Mouse (Mus musculus) liver, adult 2 months (tissue): ENCODE results near the gene Coro2b. TPM values are rescaled to one million over a fixed set of nuclear protein-coding genes. Genes with fewer than 3 reads are reported as not detected.

Experiments used
- DNase-seq: peaks from one replicate; pipeline ENCODE4 v3.0.0-alpha.2; 2011; ENCODE audit warnings: low read depth, low spot score; ENCODE audit errors: extremely low read depth
- H3K27ac ChIP-seq: fragments of 200-500 bp; replicated peaks from 2 replicates; pipeline ENCODE4 v1.5.1; 2012; ENCODE audit warnings: low read depth, mild to moderate bottlenecking, control low read depth, inconsistent platforms, low read length; ENCODE audit not compliant: insufficient read depth
- H3K27me3 ChIP-seq: fragments of 200-500 bp; 2 replicates; pipeline ENCODE4 v1.6.1; 2012; ENCODE audit warnings: mild to moderate bottlenecking, moderate library complexity, low read length, inconsistent platforms; ENCODE audit not compliant: control insufficient read depth, insufficient read depth
- H3K36me3 ChIP-seq: fragments of 200-500 bp; 2 replicates; pipeline ENCODE4 v1.6.1; 2012; ENCODE audit warnings: low read length, inconsistent platforms; ENCODE audit not compliant: control insufficient read depth, insufficient read depth
- H3K4me1 ChIP-seq: fragments of 200-500 bp; 2 replicates; pipeline ENCODE4 v1.6.1; 2011; ENCODE audit warnings: low read length; ENCODE audit not compliant: control insufficient read depth, insufficient read depth
- H3K4me3 ChIP-seq: fragments of 200-500 bp; 2 replicates; pipeline ENCODE4 v1.5.1; 2011; ENCODE audit warnings: low read depth, mild to moderate bottlenecking, control low read depth, low read length, moderate library complexity; ENCODE audit not compliant: insufficient read depth
- H3K79me2 ChIP-seq: fragments of 200-500 bp; 2 replicates; pipeline ENCODE4 v1.6.1; 2012; ENCODE audit warnings: inconsistent platforms, mild to moderate bottlenecking, low read length, moderate library complexity; ENCODE audit not compliant: control insufficient read depth, insufficient read depth
- H3K9ac ChIP-seq: fragments of 200-500 bp; 2 replicates; pipeline ENCODE4 v1.6.1; 2012; ENCODE audit warnings: low read depth, mild to moderate bottlenecking, control low read depth, inconsistent platforms, low read length
- CTCF ChIP-seq: fragments of 200-500 bp; IDR thresholded peaks from 2 replicates; pipeline ENCODE4 v1.5.1; 2011; ENCODE audit warnings: low read depth, low read length, control low read depth
- POLR2A ChIP-seq: fragments of 200-500 bp; IDR thresholded peaks from 2 replicates; pipeline ENCODE4 v1.6.1; 2011; ENCODE audit warnings: low read length, control low read depth; ENCODE audit not compliant: insufficient read depth; ENCODE audit errors: extremely low read depth
- WGBS: fragments of 180-500 bp; shearing (Covaris S2); methylation state at CpG from one replicate; pipeline ENCODE4 v1.1.7; 2018; 5-methylcytosine and 5-hydroxymethylcytosine counted together
- polyA plus RNA-seq: library from polyadenylated mRNA; depleted of rRNA; stranded (reverse); fragments of >200 nt; gene quantifications from 2 replicates; pipeline ENCODE4 v1.2.3, GENCODE M21; 2012
- total RNA-seq: library from RNA; depleted of rRNA; stranded (reverse); fragments of >200 nt; gene quantifications from 2 replicates; pipeline ENCODE4 v1.2.3, GENCODE M21; 2014

Gene Coro2b
- total and polyA plus RNA-seq, 2 experiments = 1.5 to 2.7 TPM

- no peak overlapping the region for H3K9ac ChIP-seq
- 0 out of 2 replicates have a peak, but pooled peaks cover 2% of the 10 kb centered on the region for H3K4me1 ChIP-seq
- WGBS = 56% methylated on average over 5 of the region's 5 CpGs
- H3K27ac ChIP-seq = no peak overlapping the region
- H3K36me3 ChIP-seq = no peaks in the 10 kb centered on the region
- no peak overlapping the region for H3K4me3 ChIP-seq
- no peak for DNase-seq
- TF ChIP-seq CTCF = peak; percentile 66
- TF ChIP-seq POLR2A = no peak
- H3K79me2 ChIP-seq = no peaks in the 10 kb centered on the region
- no peaks in the 10 kb centered on the region for H3K27me3 ChIP-seq
Measured at GRCm38 (mm10) chr9:62418742-62419141, 118.1 kb downstream of the Coro2b start.

- TF ChIP-seq POLR2A = no peak
- TF ChIP-seq CTCF = peak; percentile 5; the same call in 1 of the 2 replicates
- WGBS = 84% methylated on average over 5 of the region's 5 CpGs
- Histone ChIP-seq H3K4me1 (peaks cover 2% of the 10 kb centered on the region), H3K27ac (no peak overlapping the region), H3K36me3 (no peaks in the 10 kb centered on the region), H3K27me3 (no peaks in the 10 kb centered on the region), H3K9ac (no peak overlapping the region), H3K4me3 (no peak overlapping the region), H3K79me2 (no peaks in the 10 kb centered on the region)
- no peak for DNase-seq
Measured at GRCm38 (mm10) chr9:62407357-62408146, 129.3 kb downstream of the Coro2b start.

- Histone ChIP-seq H3K27ac (peak overlapping the region; percentile 93), H3K36me3 (no peaks in the 10 kb centered on the region), H3K4me3 (no peak overlapping the region), H3K27me3 (no peaks in the 10 kb centered on the region), H3K79me2 (no peaks in the 10 kb centered on the region), H3K4me1 (peaks cover 2% of the 10 kb centered on the region), H3K9ac (peak overlapping the region; percentile 12; the same call in 1 of the 2 replicates)
- TF ChIP-seq CTCF = no peak
- TF ChIP-seq POLR2A = no peak
- 26% methylated on average over 7 of the region's 7 CpGs for WGBS
- DNase-seq = peak; percentile 99
Measured at GRCm38 (mm10) chr9:62406423-62407013, 130.3 kb downstream of the Coro2b start.

- Histone ChIP-seq H3K27ac (no peak overlapping the region), H3K36me3 (no peaks in the 10 kb centered on the region), H3K79me2 (no peaks in the 10 kb centered on the region), H3K4me1 (peaks cover 2% of the 10 kb centered on the region), H3K4me3 (no peak overlapping the region), H3K9ac (no peak overlapping the region), H3K27me3 (no peaks in the 10 kb centered on the region)
- no peak for DNase-seq
- no peak for TF ChIP-seq POLR2A
- TF ChIP-seq CTCF = no peak
- WGBS = 100% methylated on average over 1 of the region's 1 CpGs
Measured at GRCm38 (mm10) chr9:62401589-62401988, 135.3 kb downstream of the Coro2b start.

GRCm38 (mm10) chr9:62400531-62401170 lies 136.2 kb downstream of the Coro2b start:
- WGBS = 71% methylated on average over 11 of the region's 11 CpGs
- no peak overlapping the region for H3K9ac ChIP-seq
- no peaks in the 10 kb centered on the region for H3K79me2 ChIP-seq
- H3K27me3 ChIP-seq = no peaks in the 10 kb centered on the region
- no peak overlapping the region for H3K4me3 ChIP-seq
- H3K4me1 ChIP-seq = no peaks in the 10 kb centered on the region
- no peak for TF ChIP-seq POLR2A
- TF ChIP-seq CTCF = no peak
- DNase-seq = no peak
- no peak overlapping the region for H3K27ac ChIP-seq
- H3K36me3 ChIP-seq = no peaks in the 10 kb centered on the region
